Mouse (Mus musculus): ENCODE results near the gene Cby3.

Cby3 gene

GRCm38 (mm10) chr11:50391272-50391960, 37.2 kb downstream of the Cby3 start:
- no peak for DNase-seq

GRCm38 (mm10) chr11:50393306-50393705, 39.0 kb downstream of the Cby3 start:
- DNase-seq: no peak

- DNase-seq: no peak
These were observed 40.5 kb downstream of the Cby3 start for GRCm38 (mm10) chr11:50394731-50395130.

GRCm38 (mm10) chr11:50396766-50397307, 42.6 kb downstream of the Cby3 start:
- no peak for DNase-seq

GRCm38 (mm10) chr11:50397316-50397715, 43.1 kb downstream of the Cby3 start:
- no peak for DNase-seq

DNA sequence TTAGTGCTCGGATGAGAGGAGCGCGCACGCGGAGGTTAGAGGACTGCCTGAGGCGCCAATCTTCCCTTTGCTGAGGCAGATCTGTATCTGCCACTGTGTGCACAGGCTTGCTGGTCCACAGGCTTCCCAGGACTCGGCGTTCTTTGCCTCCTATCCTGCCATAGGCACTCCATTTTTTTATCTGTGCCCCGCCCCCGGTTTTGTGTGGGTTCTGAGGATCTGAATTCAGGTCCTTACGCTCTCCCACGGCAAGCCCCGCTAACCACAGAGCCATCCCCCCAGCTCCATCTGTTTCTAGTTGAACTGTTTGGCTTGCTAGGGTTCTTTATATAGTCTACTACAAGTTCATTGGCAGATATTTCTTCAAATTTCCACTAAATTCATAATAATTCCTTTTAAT, 44.5 kb downstream of the Cby3 start:
- no peak for DNase-seq

- DNase-seq: no peak
These were observed 48.2 kb downstream of the Cby3 start for GRCm38 (mm10) chr11:50402481-50402880.

DNA sequence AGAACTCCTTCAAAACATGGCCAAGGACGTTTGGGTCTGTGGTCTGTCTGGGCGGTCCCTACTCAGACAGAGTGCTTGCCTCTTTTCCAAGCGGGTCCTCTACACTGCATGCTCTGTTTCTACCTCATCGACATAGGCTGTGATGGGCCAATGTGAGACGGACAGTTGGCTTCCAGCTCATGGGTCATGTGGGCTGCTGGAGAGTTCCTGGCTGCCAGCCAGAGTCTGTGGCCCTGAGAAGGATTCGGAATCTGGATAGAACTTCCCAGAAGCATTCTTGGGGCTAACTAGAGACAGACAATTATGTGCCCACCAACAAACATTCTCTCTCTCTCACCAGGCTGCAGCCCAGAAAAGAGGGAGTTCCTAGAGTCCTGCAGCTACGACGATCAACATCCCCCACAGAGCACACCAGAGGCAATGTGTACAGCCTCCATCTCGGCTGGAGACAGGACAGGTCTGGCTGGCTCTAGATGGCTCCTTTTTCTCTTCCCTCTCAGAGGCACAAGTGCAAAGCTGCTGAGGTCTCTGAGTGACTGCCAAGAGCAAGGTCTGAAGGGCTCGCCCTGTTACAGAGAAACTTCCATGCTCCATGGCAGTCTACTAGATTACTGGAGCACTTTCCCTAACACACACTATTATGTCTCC, 49.2 kb downstream of the Cby3 start:
- DNase-seq: no peak

DNA sequence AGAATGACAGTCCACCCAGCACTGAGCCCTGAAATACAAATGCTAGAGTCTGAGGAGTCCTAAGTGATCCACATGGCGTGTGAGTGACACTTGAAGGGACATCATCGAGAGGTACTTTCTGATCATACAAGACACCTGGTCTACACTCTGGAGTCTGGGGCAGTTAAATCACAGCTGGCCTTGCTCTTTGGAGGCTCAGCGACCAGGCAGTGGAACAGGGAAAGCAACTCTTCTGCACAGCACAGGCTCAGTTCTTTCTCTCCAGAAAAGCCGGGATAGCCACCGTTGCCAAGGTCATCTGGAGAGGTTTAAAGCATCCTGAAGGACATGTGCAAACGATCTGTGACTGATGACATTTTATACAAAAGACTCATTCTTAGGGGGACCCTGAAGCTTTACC, 53.0 kb downstream of the Cby3 start:
- DNase-seq: no peak
